Comparison of ENCODE assay signal across 8 mouse cellular contexts in the genomic region with DNA sequence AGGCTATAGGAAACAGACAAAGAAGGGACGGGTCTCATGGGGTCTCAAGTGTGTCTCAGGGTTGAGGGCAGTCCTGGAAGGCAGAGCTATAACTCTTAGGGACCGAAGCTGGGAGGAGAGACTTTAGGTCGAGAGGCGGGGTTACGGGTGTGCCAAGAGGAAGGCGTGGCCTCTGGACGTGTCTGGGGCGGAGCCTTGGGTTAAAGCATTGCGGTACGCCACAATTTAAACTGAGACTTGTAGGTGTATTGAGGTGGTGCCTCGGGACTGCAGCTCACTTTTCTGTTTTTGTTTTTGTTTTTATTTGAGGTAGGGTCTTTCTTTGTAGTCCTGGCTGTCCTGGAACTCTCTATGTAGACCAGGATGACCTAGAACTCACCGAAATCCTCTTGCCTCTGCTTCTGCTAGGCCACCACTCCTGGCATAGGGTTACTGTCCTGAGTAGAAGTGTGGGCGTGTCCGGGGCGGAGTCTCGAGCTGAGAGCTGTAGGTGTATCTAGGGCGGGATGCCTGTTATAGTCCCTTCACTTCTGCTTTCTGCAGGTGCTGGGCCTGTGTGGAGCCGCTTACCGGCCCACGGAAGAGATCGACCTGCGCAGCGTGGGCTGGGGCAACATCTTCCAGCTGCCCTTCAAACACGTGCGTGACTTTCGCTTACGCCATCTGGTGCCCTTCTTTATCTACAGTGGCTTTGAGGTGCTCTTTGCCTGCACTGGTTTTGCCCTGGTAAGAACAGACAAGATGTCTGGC. TPM values are rescaled to one million over a fixed set of nuclear protein-coding genes. Genes with fewer than 3 reads are reported as not detected.
DNase-seq lines count a peak whose midpoint lies in the region; ATAC-seq and TF ChIP-seq lines count a peak whose summit lies in the region.

No protein-coding gene starts in this region.

- peak overlapping the region; percentile 1 for H3K4me3 ChIP-seq in bone marrow, adult 2 months (replicated peaks; ENCODE audit: control insufficient read depth, low read depth, low read length)
- peak overlapping the region; percentile 23 for H3K4me3 ChIP-seq in intestine, embryonic 16.5 days (ENCODE audit: low read length)
- H3K4me3 ChIP-seq in liver, postnatal 0 days (ENCODE audit: low read depth, low read length) = no peak overlapping the region
- H3K4me3 ChIP-seq in stomach, embryonic 14.5 days (ENCODE audit: low read depth, low read length) = no peak overlapping the region

- no peak for TF ChIP-seq POLR2A in bone marrow, adult 2 months (IDR thresholded peaks at IDR 0.05; ENCODE audit: borderline replicate concordance, control insufficient read depth, low read depth, low read length)

- H3K9ac ChIP-seq in intestine, embryonic 16.5 days (ENCODE audit: low read depth, low read length) = no peak overlapping the region
- no peak overlapping the region for H3K9ac ChIP-seq in liver, postnatal 0 days (replicated peaks)
- no peak overlapping the region for H3K9ac ChIP-seq in stomach, embryonic 14.5 days (replicated peaks; ENCODE audit: low read depth, low read length)

- H3K4me2 ChIP-seq in intestine, embryonic 16.5 days (ENCODE audit: low read depth, low read length) = peak overlapping the region; percentile 44
- peak overlapping the region; percentile 36 for H3K4me2 ChIP-seq in liver, postnatal 0 days (ENCODE audit: low read depth, low read length)
- H3K4me2 ChIP-seq in stomach, embryonic 14.5 days (replicated peaks; ENCODE audit: low read depth, low read length) = peak overlapping the region; percentile 25

- no peaks in the 10 kb centered on the region for H3K27me3 ChIP-seq in intestine, embryonic 16.5 days (replicated peaks; ENCODE audit: control insufficient read depth, insufficient read depth, low read length)
- H3K27me3 ChIP-seq in liver, postnatal 0 days (ENCODE audit: insufficient read depth, low read length) = no peaks in the 10 kb centered on the region
- H3K27me3 ChIP-seq in stomach, embryonic 14.5 days (ENCODE audit: control insufficient read depth, insufficient read depth, low read length) = no peaks in the 10 kb centered on the region

- no peak overlapping the region for H3K27ac ChIP-seq in bone marrow, adult 2 months (ENCODE audit: control insufficient read depth, insufficient read depth, low read depth, low read length, poor library complexity)
- H3K27ac ChIP-seq in intestine, embryonic 16.5 days (ENCODE audit: low read length) = no peak overlapping the region
- H3K27ac ChIP-seq in liver, postnatal 0 days (ENCODE audit: low read depth) = no peak overlapping the region
- H3K27ac ChIP-seq in stomach, embryonic 14.5 days (ENCODE audit: low read length) = no peak overlapping the region

- ATAC-seq in intestine, embryonic 16.5 days = peak; percentile 84
- ATAC-seq in liver, postnatal 0 days = peak; percentile 59
- peak; percentile 66; the same call in 1 of the 2 replicates for ATAC-seq in stomach, embryonic 14.5 days (ENCODE audit: insufficient number of reproducible peaks, insufficient read depth, low FRiP score, low read depth)

- no peak for TF ChIP-seq EP300 in liver, postnatal 0 days (IDR thresholded peaks at IDR 0.05; ENCODE audit: low read depth)

- no peaks in the 10 kb centered on the region for H3K9me3 ChIP-seq in intestine, embryonic 16.5 days (ENCODE audit: control insufficient read depth, low read length)
- no peaks in the 10 kb centered on the region for H3K9me3 ChIP-seq in liver, postnatal 0 days (ENCODE audit: low read length)
- H3K9me3 ChIP-seq in stomach, embryonic 14.5 days (ENCODE audit: control insufficient read depth, low read depth, low read length) = no peaks in the 10 kb centered on the region

- TF ChIP-seq CTCF in bone marrow, adult 2 months (IDR thresholded peaks at IDR 0.05; ENCODE audit: control insufficient read depth, insufficient read depth, low read length) = no peak
- no peak; the same call in 1 of the 2 replicates for TF ChIP-seq CTCF in liver, postnatal 0 days (IDR thresholded peaks at IDR 0.05; ENCODE audit: low read depth)

- peak; percentile 34 to 74 for DNase-seq in adrenal gland, adult (ENCODE audit: inconsistent age in 2 of 2, low spot score in 1 of 2)
- DNase-seq in adrenal gland, postnatal 25 days = no peak
- DNase-seq in liver, postnatal 0 days = peak; percentile 81
- DNase-seq in left cerebral cortex, adult 11 months (ENCODE audit: low spot score) = no peak
- no peak for DNase-seq in retina, postnatal 1 day

- H3K4me1 ChIP-seq in bone marrow, adult 2 months (ENCODE audit: control insufficient read depth, insufficient read depth, low read length) = peaks cover 2% of the 10 kb centered on the region; the same call in 1 of the 2 replicates
- H3K4me1 ChIP-seq in intestine, embryonic 16.5 days (ENCODE audit: control insufficient read depth, insufficient read depth, low read length) = peaks cover 9% of the 10 kb centered on the region; the same call in 1 of the 2 replicates
- peaks cover 16% of the 10 kb centered on the region for H3K4me1 ChIP-seq in liver, postnatal 0 days (ENCODE audit: insufficient read depth)
- no peaks in the 10 kb centered on the region; the same call in 1 of the 2 replicates for H3K4me1 ChIP-seq in stomach, embryonic 14.5 days (ENCODE audit: control insufficient read depth, insufficient read depth, low read length)

- WGBS in bone marrow, adult 2 months = 27% methylated on average over 27 of the region's 27 CpGs
- WGBS in intestine, embryonic 16.5 days = 21% methylated on average over 27 of the region's 27 CpGs
- WGBS in liver, postnatal 0 days (ENCODE audit: insufficient replicate concordance) = 25% methylated on average over 27 of the region's 27 CpGs
- WGBS in stomach, embryonic 14.5 days = 21% methylated on average over 27 of the region's 27 CpGs

- no peaks in the 10 kb centered on the region for H3K36me3 ChIP-seq in intestine, embryonic 16.5 days (ENCODE audit: control insufficient read depth, insufficient read depth, low read length)
- H3K36me3 ChIP-seq in liver, postnatal 0 days (replicated peaks; ENCODE audit: insufficient read depth, low read length) = peaks cover 28% of the 10 kb centered on the region
- H3K36me3 ChIP-seq in stomach, embryonic 14.5 days (ENCODE audit: control insufficient read depth, insufficient read depth, low read length) = no peaks in the 10 kb centered on the region

RNA-seq across cellular contexts. Expression of a gene that starts 8.2 kb away (rescaled TPM):
- 46.5 and 69.6 TPM in 2 replicates for total RNA-seq in adrenal gland, postnatal 25 days (2021)
- 80.1 and 177 TPM in 2 replicates for polyA plus RNA-seq in bone marrow, adult 2 months (2011; ENCODE audit: insufficient read depth, insufficient read length, low replicate concordance, missing spikeins)
- polyA plus RNA-seq in intestine, embryonic 16.5 days (2015; fragmentation: Nextera tagmentation; extraction: Ambion mirVana) = 27.0 and 29.8 TPM in 2 replicates
- 42.6 and 48.1 TPM in 2 replicates for polyA plus RNA-seq in liver, postnatal 0 days (2015; fragmentation: Nextera tagmentation; extraction: Ambion mirVana)
- polyA plus RNA-seq in stomach, embryonic 14.5 days (2014; fragmentation: Nextera tagmentation; extraction: Ambion mirVana) = 13.1 and 15.4 TPM in 2 replicates

RNA-seq across cellular contexts. Expression of a gene that starts 13.6 kb away (rescaled TPM):
- 131 and 209 TPM in 2 replicates for total RNA-seq in adrenal gland, postnatal 25 days (2021)
- 12.7 and 47.1 TPM in 2 replicates for polyA plus RNA-seq in bone marrow, adult 2 months (2011; ENCODE audit: insufficient read depth, insufficient read length, low replicate concordance, missing spikeins)
- polyA plus RNA-seq in intestine, embryonic 16.5 days (2015; fragmentation: Nextera tagmentation; extraction: Ambion mirVana) = 4.2 TPM in 2 replicates
- 9.5 TPM in 2 replicates for polyA plus RNA-seq in liver, postnatal 0 days (2015; fragmentation: Nextera tagmentation; extraction: Ambion mirVana)
- 1.2 and 2.4 TPM in 2 replicates for polyA plus RNA-seq in stomach, embryonic 14.5 days (2014; fragmentation: Nextera tagmentation; extraction: Ambion mirVana)

RNA-seq across cellular contexts. Expression of a gene that starts 15.3 kb away (rescaled TPM):
- 0.48 and 1.3 TPM in 2 replicates for total RNA-seq in adrenal gland, postnatal 25 days (2021)
- polyA plus RNA-seq in bone marrow, adult 2 months (2011; ENCODE audit: insufficient read depth, insufficient read length, low replicate concordance, missing spikeins) = 1.6 and 4.4 TPM in 2 replicates
- polyA plus RNA-seq in intestine, embryonic 16.5 days (2015; fragmentation: Nextera tagmentation; extraction: Ambion mirVana) = not detected in 2 replicates
- polyA plus RNA-seq in liver, postnatal 0 days (2015; fragmentation: Nextera tagmentation; extraction: Ambion mirVana) = 0.04 and 0.13 TPM in 2 replicates
- polyA plus RNA-seq in stomach, embryonic 14.5 days (2014; fragmentation: Nextera tagmentation; extraction: Ambion mirVana) = 0.09 TPM in 1 of 2 replicates, not detected in the other

RNA-seq across cellular contexts. Expression of a gene that starts 29.0 kb away (rescaled TPM):
- 10.0 and 11.6 TPM in 2 replicates for total RNA-seq in adrenal gland, postnatal 25 days (2021)
- 2.4 and 4.2 TPM in 2 replicates for polyA plus RNA-seq in bone marrow, adult 2 months (2011; ENCODE audit: insufficient read depth, insufficient read length, low replicate concordance, missing spikeins)
- 0.61 and 1.2 TPM in 2 replicates for polyA plus RNA-seq in intestine, embryonic 16.5 days (2015; fragmentation: Nextera tagmentation; extraction: Ambion mirVana)
- 0.09 and 0.11 TPM in 2 replicates for polyA plus RNA-seq in liver, postnatal 0 days (2015; fragmentation: Nextera tagmentation; extraction: Ambion mirVana)
- 11.7 and 14.4 TPM in 2 replicates for polyA plus RNA-seq in stomach, embryonic 14.5 days (2014; fragmentation: Nextera tagmentation; extraction: Ambion mirVana)

RNA-seq across cellular contexts. Expression of a gene that starts 30.6 kb away (rescaled TPM):
- total RNA-seq in adrenal gland, postnatal 25 days (2021) = 338 and 341 TPM in 2 replicates
- polyA plus RNA-seq in bone marrow, adult 2 months (2011; ENCODE audit: insufficient read depth, insufficient read length, low replicate concordance, missing spikeins) = 41.6 and 58.3 TPM in 2 replicates
- 412 and 424 TPM in 2 replicates for polyA plus RNA-seq in intestine, embryonic 16.5 days (2015; fragmentation: Nextera tagmentation; extraction: Ambion mirVana)
- polyA plus RNA-seq in liver, postnatal 0 days (2015; fragmentation: Nextera tagmentation; extraction: Ambion mirVana) = 165 and 167 TPM in 2 replicates
- polyA plus RNA-seq in stomach, embryonic 14.5 days (2014; fragmentation: Nextera tagmentation; extraction: Ambion mirVana) = 320 and 361 TPM in 2 replicates

Comparison
In these comparisons a context has a peak if more than half of its experiments do, and no peak if none do; other contexts are left out.
1. DNase-seq: peak in adrenal gland, adult (2 of 2) and liver, postnatal 0 days (single experiment); none in adrenal gland, postnatal 25 days (single experiment), left cerebral cortex, adult 11 months (single experiment) and retina, postnatal 1 day (single experiment).
2. H3K4me3 ChIP-seq: peak in bone marrow, adult 2 months (single experiment) and intestine, embryonic 16.5 days (single experiment); none in liver, postnatal 0 days (single experiment) and stomach, embryonic 14.5 days (single experiment).
3. Peak in every context shown above with its lines, with median percentiles within 50 percentile points of each other: ATAC-seq and H3K4me2 ChIP-seq.